Mouse (Mus musculus): Measurements from ENCODE around the gene Abhd16b.

Abhd16b gene

GRCm38 (mm10) chr2:181493156-181493927, at the start of gene Abhd16b:
Gene Abhd16b (plus strand): TSS chr2:181493206.
- DNase-seq (ENCODE audit: low spot score): no peak

GRCm38 (mm10) chr2:181452181-181452580, 40.8 kb upstream of the Abhd16b start:
- DNase-seq (ENCODE audit: low spot score): no peak

GRCm38 (mm10) chr2:181453274-181453673, 39.7 kb upstream of the Abhd16b start:
- no peak for DNase-seq (ENCODE audit: low spot score)

- DNase-seq (ENCODE audit: low spot score): no peak
Measured at GRCm38 (mm10) chr2:181455899-181456298, 37.1 kb upstream of the Abhd16b start.

- DNase-seq (ENCODE audit: low spot score): no peak
Measured at GRCm38 (mm10) chr2:181457831-181458230, 35.2 kb upstream of the Abhd16b start.

- DNase-seq (ENCODE audit: low spot score): peak; percentile 26
Measured at GRCm38 (mm10) chr2:181458411-181459152, 34.4 kb upstream of the Abhd16b start.

- DNase-seq (ENCODE audit: low spot score): peak; percentile 85
Measured at GRCm38 (mm10) chr2:181459153-181459672, 33.8 kb upstream of the Abhd16b start, which contains the start of gene Zbtb46. Gene Zbtb46 (minus strand): TSS chr2:181459426.

GRCm38 (mm10) chr2:181459673-181460621, 33.1 kb upstream of the Abhd16b start:
- DNase-seq (ENCODE audit: low spot score): peak; percentile 49

GRCm38 (mm10) chr2:181461536-181462100, 31.4 kb upstream of the Abhd16b start:
- no peak for DNase-seq (ENCODE audit: low spot score)

GRCm38 (mm10) chr2:181462604-181463003, 30.4 kb upstream of the Abhd16b start:
- no peak for DNase-seq (ENCODE audit: low spot score)

GRCm38 (mm10) chr2:181463008-181463738, 29.8 kb upstream of the Abhd16b start:
- peak; percentile 60 for DNase-seq (ENCODE audit: low spot score)

GRCm38 (mm10) chr2:181465423-181465822, 27.6 kb upstream of the Abhd16b start:
- no peak for DNase-seq (ENCODE audit: low spot score)

- no peak for DNase-seq (ENCODE audit: low spot score)
Measured at GRCm38 (mm10) chr2:181470285-181470684, 22.7 kb upstream of the Abhd16b start.

- no peak for DNase-seq (ENCODE audit: low spot score)
Measured at GRCm38 (mm10) chr2:181471246-181471645, 21.8 kb upstream of the Abhd16b start.

GRCm38 (mm10) chr2:181472256-181472827, 20.7 kb upstream of the Abhd16b start:
- DNase-seq (ENCODE audit: low spot score): no peak

GRCm38 (mm10) chr2:181483120-181483519, 9.9 kb upstream of the Abhd16b start:
- no peak for DNase-seq (ENCODE audit: low spot score)

- no peak for DNase-seq (ENCODE audit: low spot score)
Measured at GRCm38 (mm10) chr2:181483562-181484318, 9.3 kb upstream of the Abhd16b start.

GRCm38 (mm10) chr2:181484456-181485233, 8.4 kb upstream of the Abhd16b start:
- no peak for DNase-seq (ENCODE audit: low spot score)

GRCm38 (mm10) chr2:181485741-181486140, 7.3 kb upstream of the Abhd16b start:
- DNase-seq (ENCODE audit: low spot score): no peak

Data from ovary, postnatal 14 days (tissue).